Mouse (Mus musculus): ENCODE data around the gene Gm37240. TPM values are rescaled to one million over a fixed set of nuclear protein-coding genes. Genes with fewer than 3 reads are reported as not detected.

Gene Gm37240
- total and polyA plus RNA-seq, 3 experiments: not detected

DNA sequence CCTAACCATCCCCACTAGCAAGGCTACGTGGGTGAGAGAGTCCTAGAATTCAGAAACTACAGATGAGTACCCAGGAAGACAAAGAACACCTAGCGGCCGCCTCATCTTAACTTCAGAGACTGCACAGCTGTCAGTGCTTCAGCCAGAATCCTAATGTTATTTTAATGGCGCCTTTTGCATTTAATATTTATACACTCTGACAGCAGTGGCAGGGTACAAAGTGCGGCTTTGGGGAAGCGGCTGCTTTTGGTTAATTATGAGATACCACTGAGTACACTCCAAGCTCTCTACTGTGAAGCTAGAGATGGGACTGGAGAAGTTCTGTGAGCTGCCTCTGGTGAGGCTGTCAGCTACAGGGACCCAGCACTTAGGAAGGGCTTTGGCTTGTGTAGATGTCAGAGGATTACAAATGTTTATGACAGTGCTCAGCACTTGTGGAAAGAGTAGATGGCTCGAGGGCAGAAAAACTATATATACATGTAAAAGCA is 241.8 kb downstream of the Gm37240 start:
- no peak for DNase-seq (ENCODE audit: low spot score)
- ATAC-seq (ENCODE audit: extremely low read depth, insufficient number of reproducible peaks, low FRiP score, poor library complexity, severe bottlenecking): no peak
- no peaks in the 10 kb centered on the region for H3K27me3 ChIP-seq (ENCODE audit: insufficient read depth, low read length)
- TF ChIP-seq GATA1 (IDR thresholded peaks at IDR 0.05; ENCODE audit: borderline replicate concordance, low read length) (no peak), POLR2AphosphoS5 (IDR thresholded peaks at IDR 0.05; ENCODE audit: insufficient replicate concordance, low read depth, low read length) (no peak), CTCF (IDR thresholded peaks at IDR 0.05; ENCODE audit: low read depth, low read length) (no peak), GATA2 (IDR thresholded peaks at IDR 0.05; ENCODE audit: borderline replicate concordance, low read depth, low read length) (no peak), TAL1 (conservative IDR thresholded peaks at IDR 0.05; ENCODE audit: low read depth, low read length) (no peak)
- H3K36me3 ChIP-seq (replicated peaks): peaks cover 49% of the 10 kb centered on the region
- H3K4me1 ChIP-seq (ENCODE audit: insufficient read depth, low read depth, low read length): 0 out of 2 replicates have a peak, but pooled peaks cover 4% of the 10 kb centered on the region
- no peaks in the 10 kb centered on the region for H3K9me3 ChIP-seq (replicated peaks)
- no peak overlapping the region for H3K4me3 ChIP-seq (ENCODE audit: low read depth, low read length)

DNA sequence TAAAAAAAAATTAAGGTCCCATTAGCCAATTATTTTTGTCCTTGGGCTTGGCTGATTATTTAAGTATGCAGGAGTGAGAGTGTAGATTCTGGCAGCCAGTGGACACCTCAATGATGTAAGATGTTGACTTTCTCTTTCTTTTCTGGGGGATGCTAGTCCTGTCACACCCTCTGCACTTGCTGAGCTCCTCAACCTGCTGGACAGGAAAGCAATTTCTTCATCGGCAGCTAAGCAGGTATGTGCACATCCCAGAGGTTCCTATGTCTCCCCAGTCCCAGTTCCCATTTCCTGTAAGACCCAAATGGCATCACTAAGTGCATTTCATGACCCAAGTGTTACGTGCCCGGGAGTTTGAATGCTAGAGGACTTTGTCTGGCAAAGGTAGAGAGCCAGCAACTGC is 242.5 kb downstream of the Gm37240 start:
- H3K4me3 ChIP-seq (ENCODE audit: low read depth, low read length): no peak overlapping the region
- no peaks in the 10 kb centered on the region for H3K9me3 ChIP-seq (replicated peaks)
- H3K36me3 ChIP-seq (replicated peaks): peaks cover 52% of the 10 kb centered on the region
- 0 out of 2 replicates have a peak, but pooled peaks cover 4% of the 10 kb centered on the region for H3K4me1 ChIP-seq (ENCODE audit: insufficient read depth, low read depth, low read length)
- DNase-seq (ENCODE audit: low spot score) (no peak), ATAC-seq (ENCODE audit: extremely low read depth, insufficient number of reproducible peaks, low FRiP score, poor library complexity, severe bottlenecking) (no peak)
- TF ChIP-seq TAL1 (conservative IDR thresholded peaks at IDR 0.05; ENCODE audit: low read depth, low read length) (no peak), POLR2AphosphoS5 (IDR thresholded peaks at IDR 0.05; ENCODE audit: insufficient replicate concordance, low read depth, low read length) (no peak), GATA1 (IDR thresholded peaks at IDR 0.05; ENCODE audit: borderline replicate concordance, low read length) (no peak), GATA2 (IDR thresholded peaks at IDR 0.05; ENCODE audit: borderline replicate concordance, low read depth, low read length) (no peak), CTCF (IDR thresholded peaks at IDR 0.05; ENCODE audit: low read depth, low read length) (no peak)
- no peaks in the 10 kb centered on the region for H3K27me3 ChIP-seq (ENCODE audit: insufficient read depth, low read length)

DNA sequence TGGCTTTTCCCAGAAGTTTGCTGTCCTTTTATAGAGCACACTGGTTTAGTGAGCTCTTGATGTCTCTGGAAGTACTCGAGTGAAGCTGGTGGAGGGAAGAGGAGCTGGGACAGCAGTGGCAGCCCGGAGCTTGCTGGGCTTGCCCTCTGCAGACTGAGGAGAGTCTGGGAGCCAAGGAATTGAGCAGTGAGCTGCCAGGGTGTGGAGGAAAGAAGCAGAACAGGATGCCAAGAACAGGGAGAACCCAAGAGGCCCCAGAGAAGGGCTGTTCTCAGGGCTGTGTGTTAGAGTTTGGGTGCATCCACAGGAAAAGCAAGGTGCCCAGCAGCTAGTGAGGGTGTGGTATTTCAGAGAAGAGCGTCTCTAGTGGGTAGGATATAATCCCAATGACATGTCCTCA is 245.6 kb downstream of the Gm37240 start:
- no peaks in the 10 kb centered on the region for H3K9me3 ChIP-seq (replicated peaks)
- DNase-seq (ENCODE audit: low spot score): no peak
- H3K36me3 ChIP-seq (replicated peaks): peaks cover 62% of the 10 kb centered on the region
- H3K4me1 ChIP-seq (ENCODE audit: insufficient read depth, low read depth, low read length): peaks cover 10% of the 10 kb centered on the region
- H3K4me3 ChIP-seq (ENCODE audit: low read depth, low read length): no peak overlapping the region
- TF ChIP-seq GATA2 (IDR thresholded peaks at IDR 0.05; ENCODE audit: borderline replicate concordance, low read depth, low read length) (no peak), TAL1 (conservative IDR thresholded peaks at IDR 0.05; ENCODE audit: low read depth, low read length) (no peak), POLR2AphosphoS5 (IDR thresholded peaks at IDR 0.05; ENCODE audit: insufficient replicate concordance, low read depth, low read length) (no peak), GATA1 (IDR thresholded peaks at IDR 0.05; ENCODE audit: borderline replicate concordance, low read length) (no peak)
- no peak for ATAC-seq (ENCODE audit: extremely low read depth, insufficient number of reproducible peaks, low FRiP score, poor library complexity, severe bottlenecking)
- no peaks in the 10 kb centered on the region for H3K27me3 ChIP-seq (ENCODE audit: insufficient read depth, low read length)

DNA sequence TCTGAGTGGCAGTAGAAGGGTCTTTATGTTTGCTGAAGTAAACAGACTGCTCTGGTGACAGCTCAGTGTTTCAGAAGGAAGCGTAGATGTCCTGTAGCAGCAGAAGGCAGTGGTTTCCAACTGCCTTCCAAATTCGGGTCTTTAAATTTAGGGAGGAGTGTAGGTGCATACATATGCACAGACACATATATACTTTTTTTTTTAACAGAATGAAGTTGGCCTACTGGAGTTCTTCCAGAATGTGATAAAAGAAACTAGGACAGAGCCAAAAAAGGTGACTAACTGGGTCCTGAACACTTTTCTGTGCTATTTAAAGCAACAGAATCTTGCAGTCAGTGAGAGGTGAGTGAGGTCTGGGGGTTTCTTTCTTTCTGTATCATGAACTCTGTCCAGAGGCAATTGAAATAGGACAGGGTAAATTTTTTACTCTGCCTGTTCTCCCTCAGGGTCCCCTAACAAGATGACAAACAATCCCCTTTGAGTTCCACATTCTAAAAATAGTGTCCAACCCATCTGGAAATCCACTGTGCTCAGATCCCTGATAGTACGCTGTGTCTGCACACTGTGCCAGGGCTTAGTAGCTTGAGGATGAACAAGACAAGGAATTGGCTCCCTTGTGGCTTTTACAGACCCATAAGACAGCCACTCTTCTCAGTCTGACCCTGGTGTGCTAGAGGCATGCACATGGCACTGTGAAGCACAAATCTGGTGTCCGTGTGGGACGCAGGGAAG is 250.4 kb downstream of the Gm37240 start:
- Histone ChIP-seq H3K9me3 (replicated peaks) (no peaks in the 10 kb centered on the region), H3K4me1 (ENCODE audit: insufficient read depth, low read depth, low read length) (peaks cover 10% of the 10 kb centered on the region), H3K36me3 (replicated peaks) (peaks cover 77% of the 10 kb centered on the region), H3K4me3 (ENCODE audit: low read depth, low read length) (no peak overlapping the region), H3K27me3 (ENCODE audit: insufficient read depth, low read length) (no peaks in the 10 kb centered on the region)
- DNase-seq (ENCODE audit: low spot score) (no peak), ATAC-seq (ENCODE audit: extremely low read depth, insufficient number of reproducible peaks, low FRiP score, poor library complexity, severe bottlenecking) (no peak)
- TF ChIP-seq CTCF (IDR thresholded peaks at IDR 0.05; ENCODE audit: low read depth, low read length): no peak
- no peak for TF ChIP-seq GATA2 (IDR thresholded peaks at IDR 0.05; ENCODE audit: borderline replicate concordance, low read depth, low read length)
- no peak for TF ChIP-seq POLR2AphosphoS5 (IDR thresholded peaks at IDR 0.05; ENCODE audit: insufficient replicate concordance, low read depth, low read length)
- TF ChIP-seq GATA1 (IDR thresholded peaks at IDR 0.05; ENCODE audit: borderline replicate concordance, low read length): no peak
- no peak for TF ChIP-seq TAL1 (conservative IDR thresholded peaks at IDR 0.05; ENCODE audit: low read depth, low read length)

DNA sequence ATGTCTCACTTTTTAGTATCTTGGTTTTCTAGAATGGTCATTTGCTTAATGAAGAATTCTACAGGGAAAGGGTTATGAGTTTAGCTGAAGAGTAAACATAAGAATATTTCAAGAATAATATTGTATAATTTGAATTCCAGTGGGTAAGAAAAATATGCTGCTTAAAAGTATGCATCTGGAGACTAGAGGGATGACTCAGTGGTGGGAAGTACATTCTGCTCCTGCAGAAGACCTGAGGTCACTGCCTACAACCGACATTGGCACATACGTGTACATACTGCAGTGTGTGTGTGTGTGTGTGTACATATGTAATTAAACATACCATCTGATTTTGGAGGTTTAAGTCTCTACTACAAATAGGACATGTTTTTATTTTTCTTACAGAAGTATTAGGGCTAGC is 251.7 kb downstream of the Gm37240 start:
- ATAC-seq (ENCODE audit: extremely low read depth, insufficient number of reproducible peaks, low FRiP score, poor library complexity, severe bottlenecking) (no peak), DNase-seq (ENCODE audit: low spot score) (no peak)
- Histone ChIP-seq H3K27me3 (ENCODE audit: insufficient read depth, low read length) (no peaks in the 10 kb centered on the region), H3K4me1 (ENCODE audit: insufficient read depth, low read depth, low read length) (peaks cover 10% of the 10 kb centered on the region), H3K9me3 (replicated peaks) (no peaks in the 10 kb centered on the region), H3K4me3 (ENCODE audit: low read depth, low read length) (no peak overlapping the region), H3K36me3 (replicated peaks) (peaks cover 82% of the 10 kb centered on the region)
- no peak for TF ChIP-seq CTCF (IDR thresholded peaks at IDR 0.05; ENCODE audit: low read depth, low read length)
- TF ChIP-seq GATA2 (IDR thresholded peaks at IDR 0.05; ENCODE audit: borderline replicate concordance, low read depth, low read length): no peak
- TF ChIP-seq GATA1 (IDR thresholded peaks at IDR 0.05; ENCODE audit: borderline replicate concordance, low read length): no peak
- TF ChIP-seq POLR2AphosphoS5 (IDR thresholded peaks at IDR 0.05; ENCODE audit: insufficient replicate concordance, low read depth, low read length): no peak
- TF ChIP-seq TAL1 (conservative IDR thresholded peaks at IDR 0.05; ENCODE audit: low read depth, low read length): no peak

DNA sequence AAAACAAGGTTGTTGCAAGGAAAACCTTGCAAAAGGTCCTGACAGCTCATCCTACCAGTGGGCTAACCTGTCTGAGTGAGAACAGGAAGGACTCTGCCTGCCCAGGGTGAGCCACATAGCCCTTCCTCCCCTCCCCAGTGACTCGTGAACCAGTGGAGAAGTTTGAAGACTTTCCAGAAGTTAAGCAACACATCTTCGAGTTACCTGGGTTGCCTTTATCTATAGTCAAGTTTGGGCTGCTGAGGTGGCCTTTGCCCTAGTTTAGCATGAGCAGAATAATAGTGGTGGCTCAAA is 252.2 kb downstream of the Gm37240 start:
- Histone ChIP-seq H3K27me3 (ENCODE audit: insufficient read depth, low read length) (no peaks in the 10 kb centered on the region), H3K36me3 (replicated peaks) (peaks cover 80% of the 10 kb centered on the region), H3K4me3 (ENCODE audit: low read depth, low read length) (no peak overlapping the region), H3K4me1 (ENCODE audit: insufficient read depth, low read depth, low read length) (peaks cover 10% of the 10 kb centered on the region), H3K9me3 (replicated peaks) (no peaks in the 10 kb centered on the region)
- ATAC-seq (ENCODE audit: extremely low read depth, insufficient number of reproducible peaks, low FRiP score, poor library complexity, severe bottlenecking): no peak
- DNase-seq (ENCODE audit: low spot score): no peak
- TF ChIP-seq TAL1 (conservative IDR thresholded peaks at IDR 0.05; ENCODE audit: low read depth, low read length) (no peak), GATA2 (IDR thresholded peaks at IDR 0.05; ENCODE audit: borderline replicate concordance, low read depth, low read length) (no peak), GATA1 (IDR thresholded peaks at IDR 0.05; ENCODE audit: borderline replicate concordance, low read length) (no peak), CTCF (IDR thresholded peaks at IDR 0.05; ENCODE audit: low read depth, low read length) (no peak), POLR2AphosphoS5 (IDR thresholded peaks at IDR 0.05; ENCODE audit: insufficient replicate concordance, low read depth, low read length) (no peak)
